Mouse (Mus musculus) midbrain, embryonic 16.5 days (tissue): Measurements from ENCODE around the gene E130308A19Rik. TPM values are rescaled to one million over a fixed set of nuclear protein-coding genes. Genes with fewer than 3 reads are reported as not detected.
A peak's percentile ranks its signal among the peaks of the same experiment; 100 is the strongest.

ENCODE experiments used
- ATAC-seq: fragments of 200-750 bp; cut with Nextera tagmentation; 2 replicates; pipeline ENCODE4 v1.8.0; 2017; ENCODE audit warnings: moderate TSS enrichment
- H3K27ac ChIP-seq: fragments of 300-500 bp; sonication (generic); 2 replicates; pipeline ENCODE4 v1.5.1; 2014; ENCODE audit warnings: mild to moderate bottlenecking, low read length, mixed read lengths
- H3K27me3 ChIP-seq: fragments of 300-500 bp; sonication (generic); 2 replicates; pipeline ENCODE4 v1.6.1; 2014; ENCODE audit warnings: low read depth, low read length, mixed read lengths; ENCODE audit not compliant: control insufficient read depth, insufficient read depth
- H3K36me3 ChIP-seq: fragments of 300-500 bp; sonication (generic); 2 replicates; pipeline ENCODE4 v1.6.1; 2014; ENCODE audit warnings: mild to moderate bottlenecking, low read length, moderate library complexity, mixed read lengths; ENCODE audit not compliant: control insufficient read depth, insufficient read depth
- H3K4me1 ChIP-seq: fragments of 300-500 bp; sonication (generic); 2 replicates; pipeline ENCODE4 v1.6.1; 2014; ENCODE audit warnings: mild to moderate bottlenecking, low read length, mixed read lengths; ENCODE audit not compliant: control insufficient read depth, insufficient read depth
- H3K4me2 ChIP-seq: fragments of 300-500 bp; sonication (generic); 2 replicates; pipeline ENCODE4 v1.6.1; 2014; ENCODE audit warnings: mild to moderate bottlenecking, low read length, mixed read lengths
- H3K4me3 ChIP-seq: fragments of 300-500 bp; sonication (generic); 2 replicates; pipeline ENCODE4 v1.5.1; 2014; ENCODE audit warnings: low read depth, mild to moderate bottlenecking, low read length, moderate library complexity, mixed read lengths
- H3K9ac ChIP-seq: fragments of 300-500 bp; sonication (generic); 2 replicates; pipeline ENCODE4 v1.6.1; 2014; ENCODE audit warnings: low read depth, low read length, mixed read lengths
- H3K9me3 ChIP-seq: fragments of 300-500 bp; sonication (generic); replicated peaks from 2 replicates; pipeline ENCODE4 v1.6.1; 2014; ENCODE audit warnings: mild to moderate bottlenecking, low read length, mixed read lengths; ENCODE audit not compliant: control insufficient read depth, poor library complexity, severe bottlenecking
- WGBS: fragments of 180-500 bp; shearing (Covaris S2); extraction: QIAGEN DNeasy Blood & Tissue Kit; methylation state at CpG from one replicate; pipeline ENCODE4 v1.1.7; 2014; 5-methylcytosine and 5-hydroxymethylcytosine counted together
- polyA plus RNA-seq: library from polyadenylated mRNA; unstranded; fragments of >200 nt; fragmentation: Nextera tagmentation; extraction: Ambion mirVana; gene quantifications from 2 replicates; pipeline ENCODE4 v1.2.1, GENCODE M21; 2015

E130308A19Rik gene
- polyA plus RNA-seq, result 38.1 and 51.2 TPM in 2 replicates

DNA sequence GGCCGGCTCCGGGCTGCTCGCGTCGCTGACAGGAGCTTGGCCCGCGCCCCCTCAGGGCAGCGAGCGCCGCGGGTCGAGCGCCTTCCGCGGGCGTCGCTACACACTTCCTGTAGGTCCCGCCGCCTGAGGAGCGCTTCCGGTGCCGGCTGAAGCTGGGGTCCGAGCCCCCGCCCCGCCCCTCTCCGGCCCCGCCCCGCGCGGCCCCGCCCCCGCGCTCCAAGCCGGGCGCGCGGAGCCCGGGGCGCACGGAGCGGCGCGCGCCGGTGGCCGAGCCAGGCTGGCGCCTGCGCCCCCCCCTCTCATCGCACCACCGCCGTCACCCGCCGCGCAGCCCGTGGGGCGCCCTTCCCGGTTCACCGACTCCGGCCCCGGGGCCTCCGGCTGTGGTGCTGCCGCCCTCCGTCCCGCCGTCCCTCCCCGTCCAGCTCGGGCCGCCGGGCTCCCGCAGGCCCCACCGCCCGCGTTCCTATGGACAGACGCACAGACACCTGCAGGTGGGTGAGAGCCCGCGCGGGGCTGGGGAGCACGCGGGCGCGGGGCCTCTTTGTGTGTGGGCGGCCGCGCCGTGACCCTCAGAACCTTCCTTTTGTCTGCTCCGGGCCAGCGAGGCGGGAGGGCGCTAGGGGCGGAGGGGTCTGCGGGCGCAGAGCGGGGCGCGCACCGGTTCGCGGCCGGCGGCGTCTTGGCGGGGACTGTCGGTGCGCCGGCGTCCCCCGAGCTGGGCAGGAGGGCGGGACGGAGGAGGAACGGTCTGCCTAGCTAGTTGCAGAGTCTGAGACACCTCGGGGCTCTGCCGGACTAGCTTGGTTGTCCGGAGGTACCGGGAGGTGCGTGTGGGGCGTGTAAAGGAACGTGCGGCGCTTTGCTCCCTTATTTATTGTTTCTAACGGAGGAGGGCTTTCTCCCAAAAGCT is at the start of gene E130308A19Rik:
Gene E130308A19Rik (plus strand): TSS at position 214 of the 913 bp plus-strand sequence.
- H3K27ac ChIP-seq, result peak within 1 kb of the TSS; percentile 91
- ATAC-seq, result peak; percentile 92

DNA sequence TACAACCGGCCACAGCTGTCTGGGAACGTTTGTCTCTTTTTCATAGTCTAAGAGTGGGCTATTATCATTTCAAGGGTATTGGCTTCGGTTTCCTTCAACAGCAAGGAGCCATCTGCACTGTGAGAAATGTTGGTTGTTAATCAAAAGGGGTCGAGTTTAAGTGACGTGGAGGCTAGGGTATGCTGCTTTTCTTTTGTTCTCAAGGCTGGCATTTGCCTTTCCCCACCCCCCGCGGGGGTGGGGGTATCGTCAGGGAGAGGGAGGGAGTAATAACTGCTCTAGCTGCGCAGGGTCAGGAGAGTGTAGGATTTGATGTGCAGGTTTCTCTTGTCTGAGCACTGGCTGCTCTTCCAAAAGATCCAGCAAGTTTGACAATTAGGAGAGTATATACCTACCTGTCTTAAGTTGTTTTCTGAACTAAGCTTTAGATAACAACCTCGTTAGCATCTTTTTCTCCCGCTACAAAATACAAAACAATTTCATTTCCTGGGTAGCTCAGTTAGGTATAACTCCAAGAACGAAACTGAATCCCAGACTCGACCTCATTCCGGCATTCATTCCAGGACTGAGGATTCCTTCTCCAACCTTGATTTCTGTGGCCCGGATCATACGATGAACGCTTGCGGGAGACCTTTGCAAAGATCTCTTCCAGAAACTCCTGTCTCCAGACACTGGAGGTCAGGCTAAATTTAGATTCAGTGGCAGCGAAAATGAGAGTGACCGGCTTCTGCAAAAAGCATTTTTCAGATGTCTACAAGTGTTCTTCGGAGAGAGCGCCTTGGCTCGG is 45.3 kb upstream of the E130308A19Rik start:
- Histone ChIP-seq H3K36me3 (no peaks in the 10 kb centered on the region), H3K4me2 (peak overlapping the region; percentile 90), H3K4me3 (peak overlapping the region; percentile 60), H3K27me3 (no peaks in the 10 kb centered on the region), H3K9ac (peak overlapping the region; percentile 77), H3K27ac (peak overlapping the region; percentile 90), H3K4me1 (peaks cover 10% of the 10 kb centered on the region), H3K9me3 (no peaks in the 10 kb centered on the region)
- ATAC-seq, result peak; percentile 69
- under 1% methylated on average over 23 of the region's 23 CpGs for WGBS

More for the DNA sequence above, at the start of gene E130308A19Rik:
- peak within 1 kb of the TSS; percentile 78 for H3K4me3 ChIP-seq
- peak within 1 kb of the TSS; percentile 88 for H3K9ac ChIP-seq
- H3K4me1 ChIP-seq, result peaks cover 26% of the 10 kb centered on the region
- WGBS, result under 1% methylated on average over 80 of the region's 120 CpGs
- peak within 1 kb of the TSS; percentile 66 for H3K4me2 ChIP-seq
- no peaks in the 10 kb centered on the region for H3K27me3 ChIP-seq
- no peaks in the 10 kb centered on the region for H3K9me3 ChIP-seq
- H3K36me3 ChIP-seq, result no peaks in the 10 kb centered on the region; the same call in 1 of the 2 replicates

- peak within 1 kb of the TSS; percentile 60 for H3K4me3 ChIP-seq
- peak within 1 kb of the TSS; percentile 90 for H3K27ac ChIP-seq
These were observed 44.5 kb upstream of the E130308A19Rik start, which contains the start of gene Hsdl2 for GRCm38 (mm10) chr4:59581314-59582185. Gene Hsdl2 (plus strand): TSS chr4:59581563.

GRCm38 (mm10) chr4:59582186-59582585 is 43.8 kb upstream of the E130308A19Rik start:
- WGBS, result 29% methylated on average over 6 of the region's 6 CpGs
- H3K4me2 ChIP-seq, result peak overlapping the region; percentile 90
- H3K4me3 ChIP-seq, result peak overlapping the region; percentile 60
- H3K9ac ChIP-seq, result no peak overlapping the region; the same call in 1 of the 2 replicates
- peaks cover 10% of the 10 kb centered on the region for H3K4me1 ChIP-seq
- no peaks in the 10 kb centered on the region for H3K27me3 ChIP-seq
- no peaks in the 10 kb centered on the region for H3K36me3 ChIP-seq
- no peak overlapping the region for H3K27ac ChIP-seq
- ATAC-seq, result no peak
- H3K9me3 ChIP-seq, result no peaks in the 10 kb centered on the region

More at GRCm38 (mm10) chr4:59581314-59582185, 44.5 kb upstream of the E130308A19Rik start, which contains the start of gene Hsdl2:
- H3K9me3 ChIP-seq, result no peaks in the 10 kb centered on the region
- ATAC-seq, result peak; percentile 96
- H3K36me3 ChIP-seq, result no peaks in the 10 kb centered on the region
- peaks cover 10% of the 10 kb centered on the region for H3K4me1 ChIP-seq
- no peaks in the 10 kb centered on the region for H3K27me3 ChIP-seq
- H3K9ac ChIP-seq, result peak within 1 kb of the TSS; percentile 77
- WGBS, result under 1% methylated on average over 61 of the region's 61 CpGs
- H3K4me2 ChIP-seq, result peak within 1 kb of the TSS; percentile 90

DNA sequence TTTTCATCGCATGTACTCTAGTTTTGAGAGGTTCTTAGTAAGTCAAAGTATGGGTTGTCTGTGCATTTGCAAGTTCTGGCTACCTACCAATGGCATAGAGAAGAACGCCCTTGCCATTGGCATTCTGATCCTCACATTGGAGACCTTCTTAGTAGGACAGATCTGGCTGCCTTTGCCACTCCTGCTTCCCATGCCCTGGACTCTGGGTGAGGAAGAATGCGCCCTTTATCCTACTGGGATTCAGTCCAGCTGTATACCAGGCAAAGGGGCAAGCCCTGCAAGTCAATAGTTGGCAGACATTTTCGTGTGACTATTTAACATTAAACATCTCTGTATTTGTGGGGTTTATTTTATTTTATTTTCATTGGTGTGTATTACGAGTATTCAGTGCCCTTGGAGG is 40.9 kb upstream of the E130308A19Rik start:
- Histone ChIP-seq H3K9me3 (no peaks in the 10 kb centered on the region), H3K4me3 (no peak overlapping the region), H3K4me1 (peaks cover 8% of the 10 kb centered on the region), H3K36me3 (no peaks in the 10 kb centered on the region), H3K9ac (no peak overlapping the region), H3K4me2 (no peak overlapping the region), H3K27me3 (no peaks in the 10 kb centered on the region), H3K27ac (no peak overlapping the region)
- no peak for ATAC-seq
- 79% methylated on average over 5 of the region's 5 CpGs for WGBS

GRCm38 (mm10) chr4:59587215-59587871 is 38.7 kb upstream of the E130308A19Rik start:
- H3K36me3 ChIP-seq, result no peaks in the 10 kb centered on the region
- no peak overlapping the region for H3K4me3 ChIP-seq
- H3K27ac ChIP-seq, result no peak overlapping the region
- no peak for ATAC-seq
- H3K9ac ChIP-seq, result no peak overlapping the region
- 83% methylated on average over 2 of the region's 2 CpGs for WGBS
- no peaks in the 10 kb centered on the region for H3K27me3 ChIP-seq
- peaks cover under 1% of the 10 kb centered on the region; the same call in 1 of the 2 replicates for H3K4me1 ChIP-seq
- no peak overlapping the region for H3K4me2 ChIP-seq
- no peaks in the 10 kb centered on the region for H3K9me3 ChIP-seq

DNA sequence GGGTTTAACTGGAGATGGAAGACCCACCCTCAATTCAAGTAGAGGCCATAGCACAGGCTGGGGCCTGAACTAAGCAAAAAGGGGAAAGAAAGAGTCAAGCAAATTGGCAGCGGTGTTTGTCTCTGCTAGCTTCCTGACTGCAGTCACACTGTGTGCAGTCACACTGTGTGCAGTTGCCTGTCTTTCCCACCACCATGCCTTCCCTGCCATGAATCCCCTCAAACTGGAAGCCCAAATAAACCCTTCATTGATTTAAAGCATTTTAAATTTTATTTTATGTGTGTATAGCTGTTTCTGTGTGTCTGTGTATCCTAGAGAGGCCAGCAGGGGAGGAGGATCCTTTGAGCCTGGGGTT is 38.2 kb upstream of the E130308A19Rik start:
- Histone ChIP-seq H3K4me1 (no peaks in the 10 kb centered on the region), H3K36me3 (no peaks in the 10 kb centered on the region), H3K4me2 (no peak overlapping the region), H3K27ac (no peak overlapping the region), H3K9ac (no peak overlapping the region), H3K9me3 (no peaks in the 10 kb centered on the region), H3K4me3 (no peak overlapping the region), H3K27me3 (no peaks in the 10 kb centered on the region)
- ATAC-seq, result no peak
- WGBS, result 95% methylated on average over 1 of the region's 1 CpGs

- no peak overlapping the region for H3K27ac ChIP-seq
- no peaks in the 10 kb centered on the region for H3K9me3 ChIP-seq
- no peak overlapping the region for H3K4me3 ChIP-seq
- 68% methylated on average over 2 of the region's 2 CpGs for WGBS
- no peaks in the 10 kb centered on the region for H3K27me3 ChIP-seq
- peaks cover 4% of the 10 kb centered on the region; the same call in 1 of the 2 replicates for H3K36me3 ChIP-seq
- H3K4me1 ChIP-seq, result no peaks in the 10 kb centered on the region
- H3K4me2 ChIP-seq, result no peak overlapping the region
- ATAC-seq, result no peak
- H3K9ac ChIP-seq, result no peak overlapping the region
These were observed 31.4 kb upstream of the E130308A19Rik start for GRCm38 (mm10) chr4:59594614-59595013.
